In genomic region chr17:30007883-30008282, GRCm38 (mm10) we compare ENCODE assay signal across 9 mouse cellular contexts. TPM values are rescaled to one million over a fixed set of nuclear protein-coding genes. Genes with fewer than 3 reads are reported as not detected.
DNase-seq lines count a peak whose midpoint lies in the region; ATAC-seq and TF ChIP-seq lines count a peak whose summit lies in the region.
"Had no signal": no experiment of that assay in that cellular context is flagged by ENCODE, and none has a peak within 500 bp of the region (broad histone marks: within the 10 kb centered on the region; RNA-seq: fewer than 3 reads in every experiment).

No protein-coding gene starts in this region.

- H3K9me3 ChIP-seq in heart, embryonic 16.5 days (replicated peaks; ENCODE audit: control insufficient read depth, low read length) = no peaks in the 10 kb centered on the region
- no peaks in the 10 kb centered on the region for H3K9me3 ChIP-seq in hindbrain, embryonic 14.5 days (ENCODE audit: control insufficient read depth, low read length)

- H3K4me3 ChIP-seq in heart, embryonic 16.5 days (ENCODE audit: low read length) = no peak overlapping the region
- H3K4me3 ChIP-seq in hindbrain, embryonic 14.5 days (replicated peaks; ENCODE audit: low read length) = no peak overlapping the region
- no peak overlapping the region for H3K4me3 ChIP-seq in myocyte

- WGBS in heart, embryonic 16.5 days = 42% methylated on average over 6 of the region's 6 CpGs
- WGBS in hindbrain, embryonic 14.5 days = 93% methylated on average over 6 of the region's 6 CpGs

- no peaks in the 10 kb centered on the region for H3K27me3 ChIP-seq in heart, embryonic 16.5 days (ENCODE audit: control insufficient read depth, insufficient read depth, low read length)
- no peaks in the 10 kb centered on the region for H3K27me3 ChIP-seq in hindbrain, embryonic 14.5 days (ENCODE audit: control insufficient read depth, insufficient read depth, low read length)
- H3K27me3 ChIP-seq in myocyte (ENCODE audit: control insufficient read depth, insufficient read depth, insufficient read length) = no peaks in the 10 kb centered on the region

- intact Hi-C loops in heart, postnatal 14 days (cut with DNase I) = loop anchor here (2.0 kb wide), 1 partner anchor 17 kb away; no protein-coding TSS in a partner anchor

- DNase-seq in heart, postnatal 14 days = no peak
- no peak for DNase-seq in hindbrain, embryonic 14.5 days (ENCODE audit: low spot score)
- DNase-seq in kidney, postnatal 14 days = peak; percentile 62
- DNase-seq in adrenal gland, adult 2 months = no peak
- no peak for DNase-seq in ovary, postnatal 14 days (ENCODE audit: low spot score)
- DNase-seq in right cerebral cortex, postnatal 25 days = no peak
- DNase-seq: adrenal gland, postnatal 10 days had no signal

- H3K36me3 ChIP-seq in heart, embryonic 16.5 days (ENCODE audit: control insufficient read depth, insufficient read depth) = no peaks in the 10 kb centered on the region
- no peaks in the 10 kb centered on the region for H3K36me3 ChIP-seq in hindbrain, embryonic 14.5 days (replicated peaks; ENCODE audit: control insufficient read depth, insufficient read depth)
- no peaks in the 10 kb centered on the region for H3K36me3 ChIP-seq in myocyte (ENCODE audit: control insufficient read depth, insufficient read depth)

- no peak for ATAC-seq in heart, embryonic 16.5 days (replicated peaks; ENCODE audit: extremely low read depth, insufficient read depth, low FRiP score)
- no peak for ATAC-seq in hindbrain, embryonic 14.5 days (ENCODE audit: low FRiP score)

- no peak overlapping the region for H3ac ChIP-seq in myocyte (ENCODE audit: control insufficient read depth, insufficient read length)

- peak overlapping the region; percentile 3; the same call in 1 of the 2 replicates for H3K4me2 ChIP-seq in heart, embryonic 16.5 days (ENCODE audit: low read depth, low read length)
- H3K4me2 ChIP-seq in hindbrain, embryonic 14.5 days (replicated peaks) = peak overlapping the region; percentile 81
- H3K4me2 ChIP-seq in myocyte (ENCODE audit: low read depth) = peak overlapping the region; percentile 75

- H3K27ac ChIP-seq in heart, embryonic 16.5 days (ENCODE audit: low read length) = no peak overlapping the region; the same call in 1 of the 2 replicates
- H3K27ac ChIP-seq in hindbrain, embryonic 14.5 days = no peak overlapping the region

- no peak for TF ChIP-seq POLR2A in myocyte (IDR thresholded peaks at IDR 0.05; ENCODE audit: insufficient read length, low read depth)

- no peak overlapping the region for H3K9ac ChIP-seq in heart, embryonic 16.5 days (ENCODE audit: low read length)
- H3K9ac ChIP-seq in hindbrain, embryonic 14.5 days = no peak overlapping the region

- H3K4me1 ChIP-seq in heart, embryonic 16.5 days (ENCODE audit: control insufficient read depth, insufficient read depth, low read length) = peaks cover 39% of the 10 kb centered on the region
- H3K4me1 ChIP-seq in hindbrain, embryonic 14.5 days (replicated peaks; ENCODE audit: control insufficient read depth, insufficient read depth, low read length) = peaks cover 39% of the 10 kb centered on the region

- H3K79me2 ChIP-seq in myocyte (ENCODE audit: control insufficient read depth, insufficient read depth) = peaks cover 76% of the 10 kb centered on the region

TF ChIP-seq in myocyte, 11 proteins besides CTCF, POLR2A, EP300 and RAD21:
- TF ChIP-seq TCF12 (IDR thresholded peaks at IDR 0.05; ENCODE audit: insufficient read depth, poor library complexity, severe bottlenecking) (no peak), MYOD1 (IDR thresholded peaks at IDR 0.05; ENCODE audit: control insufficient read depth in 1 of 3, insufficient read length in 2 of 3, low read depth in 2 of 3) (peak in 1 of 3 experiments; percentile 54)

RNA-seq across cellular contexts. Expression of gene Zfand3, which starts 3.4 kb away (rescaled TPM):
- polyA plus RNA-seq in heart, embryonic 16.5 days (2015; fragmentation: Nextera tagmentation; extraction: Ambion mirVana) = 51.8 and 55.8 TPM in 2 replicates
- 100 to 1,000 TPM; 118 to 128 TPM for total RNA-seq in heart, postnatal 14 days (2021)
- 40.4 and 43.2 TPM in 2 replicates for polyA plus RNA-seq in hindbrain, embryonic 14.5 days (2014; fragmentation: Nextera tagmentation; extraction: Ambion mirVana)
- 138 TPM for polyA plus RNA-seq in myocyte (2012; fragmentation: generic; extraction: Trizol)
- total RNA-seq in adrenal gland, adult 2 months (2021) = 100 to 1,000 TPM; 164 to 210 TPM
- polyA plus RNA-seq in adrenal gland, adult 2 months (2012; rRNA removed) = 60.9 and 67.0 TPM in 2 replicates

RNA-seq across cellular contexts. Expression of gene Mdga1, which starts 38.0 kb away (rescaled TPM):
- 5.4 and 5.7 TPM in 2 replicates for polyA plus RNA-seq in heart, embryonic 16.5 days (2015; fragmentation: Nextera tagmentation; extraction: Ambion mirVana)
- total RNA-seq in heart, postnatal 14 days (2021) = 10 to 100 TPM; 16.0 to 22.2 TPM
- polyA plus RNA-seq in hindbrain, embryonic 14.5 days (2014; fragmentation: Nextera tagmentation; extraction: Ambion mirVana) = 17.0 and 17.6 TPM in 2 replicates
- 2.5 TPM for polyA plus RNA-seq in myocyte (2012; fragmentation: generic; extraction: Trizol)
- total RNA-seq in adrenal gland, adult 2 months (2021) = 1 to 10 TPM; 1.0 to 1.3 TPM
- 1.5 and 2.4 TPM in 2 replicates for polyA plus RNA-seq in adrenal gland, adult 2 months (2012; rRNA removed)

Comparison
In these comparisons a context has a peak if more than half of its experiments do, and no peak if none do; other contexts are left out.
1. H3K4me2 ChIP-seq: peak in every context shown above with its lines; median percentile 81 in hindbrain, embryonic 14.5 days; 75 in myocyte; 3 in heart, embryonic 16.5 days.